ENCODE assay signal across 7 mouse cellular contexts in the genomic region with DNA sequence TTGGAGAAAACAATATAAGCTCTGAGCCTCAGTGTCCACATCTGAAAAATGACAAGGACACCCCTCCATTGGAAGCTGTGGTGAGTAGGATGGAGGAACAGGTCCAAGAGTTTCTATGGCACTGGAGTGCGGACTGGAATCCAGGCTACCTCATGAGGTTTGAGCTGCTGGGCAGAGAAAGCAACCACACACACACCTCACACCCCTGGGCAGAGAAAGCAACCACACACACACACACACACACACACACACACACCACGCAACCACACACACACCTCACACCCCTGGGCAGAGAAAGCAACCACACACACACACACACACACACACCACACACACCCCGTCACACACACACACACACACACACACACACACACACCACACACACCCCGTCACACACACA. TPM values are rescaled to one million over a fixed set of nuclear protein-coding genes. Genes with fewer than 3 reads are reported as not detected.
ATAC-seq and TF ChIP-seq lines count a peak whose summit lies in the region.
"Not testable (repeated sequence)": the region's sequence is repeated elsewhere in the genome, so short reads cannot be mapped to it uniquely, and the experiment has no call there.

No protein-coding gene starts in this region.

- 0 out of 2 replicates have a peak overlapping the region, but pooled peaks have one; percentile 22 for H3K9ac ChIP-seq in embryonic facial prominence, embryonic 15.5 days
- H3K9ac ChIP-seq in heart, embryonic 12.5 days, result peak overlapping the region; percentile 62
- H3K9ac ChIP-seq in intestine, embryonic 15.5 days; limb, embryonic 15.5 days: not testable (repeated sequence)

- not testable (repeated sequence) for TF ChIP-seq CTCF in bone marrow macrophage, adult 2 months (IDR thresholded peaks at IDR 0.05; ENCODE audit: low read depth, low read length); olfactory bulb, adult 2 months (IDR thresholded peaks at IDR 0.05; ENCODE audit: insufficient read depth, low read depth, low read length)

- not testable (repeated sequence) for TF ChIP-seq POLR2A in bone marrow macrophage, adult 2 months (IDR thresholded peaks at IDR 0.05; ENCODE audit: borderline replicate concordance, low read depth, low read length); olfactory bulb, adult 2 months (IDR thresholded peaks at IDR 0.05; ENCODE audit: insufficient read depth, low read depth, low read length)

- H3K27ac ChIP-seq in bone marrow macrophage, adult 2 months (ENCODE audit: insufficient read depth, low read depth, low read length), result peak overlapping the region; percentile 34; the same call in 1 of the 2 replicates
- peak overlapping the region; percentile 79 for H3K27ac ChIP-seq in embryonic facial prominence, embryonic 15.5 days (replicated peaks)
- H3K27ac ChIP-seq in heart, embryonic 12.5 days (ENCODE audit: poor library complexity, severe bottlenecking); intestine, embryonic 15.5 days: not testable (repeated sequence)
- peak overlapping the region; percentile 73 for H3K27ac ChIP-seq in limb, embryonic 15.5 days
- H3K27ac ChIP-seq in olfactory bulb, adult 2 months (ENCODE audit: insufficient read depth, low read depth, low read length), result peak overlapping the region; percentile 68

- H3K4me3 ChIP-seq in bone marrow macrophage, adult 2 months (ENCODE audit: insufficient read depth, low read length), result peak overlapping the region; percentile 62
- H3K4me3 ChIP-seq in embryonic facial prominence, embryonic 15.5 days (replicated peaks), result peak overlapping the region; percentile 85
- H3K4me3 ChIP-seq in heart, embryonic 12.5 days, result peak overlapping the region; percentile 71
- H3K4me3 ChIP-seq in intestine, embryonic 15.5 days (replicated peaks), result peak overlapping the region; percentile 81
- H3K4me3 ChIP-seq in limb, embryonic 15.5 days, result peak overlapping the region; percentile 81
- H3K4me3 ChIP-seq in megakaryocyte, embryonic 14.5 days (replicated peaks), result peak overlapping the region; percentile 95
- peak overlapping the region; percentile 42 for H3K4me3 ChIP-seq in olfactory bulb, adult 2 months (ENCODE audit: insufficient read depth, low read depth, low read length)

- ATAC-seq in embryonic facial prominence, embryonic 15.5 days (ENCODE audit: insufficient number of reproducible peaks, low FRiP score, low TSS enrichment, low read depth), result peak; percentile 11; the same call in 1 of the 2 replicates
- peak; percentile 16 for ATAC-seq in heart, embryonic 12.5 days (ENCODE audit: insufficient number of reproducible peaks, low FRiP score)
- peak; percentile 18 for ATAC-seq in intestine, embryonic 15.5 days
- ATAC-seq in limb, embryonic 15.5 days (ENCODE audit: insufficient number of reproducible peaks, low FRiP score, low TSS enrichment, low read depth), result peak; percentile 38

- 17% methylated on average over 3 of the region's 4 CpGs for WGBS in embryonic facial prominence, embryonic 15.5 days
- 39% methylated on average over 2 of the region's 4 CpGs for WGBS in heart, embryonic 12.5 days
- WGBS in intestine, embryonic 15.5 days, result 14% methylated on average over 2 of the region's 4 CpGs
- 5% methylated on average over 4 of the region's 4 CpGs for WGBS in limb, embryonic 15.5 days
- WGBS in olfactory bulb, adult 2 months, result 2% methylated on average over 4 of the region's 4 CpGs

- H3K9me3 ChIP-seq in embryonic facial prominence, embryonic 15.5 days (replicated peaks); heart, embryonic 12.5 days (replicated peaks); intestine, embryonic 15.5 days; limb, embryonic 15.5 days; megakaryocyte, embryonic 14.5 days: not testable (repeated sequence)

- peaks cover 22% of the 10 kb centered on the region for H3K36me3 ChIP-seq in embryonic facial prominence, embryonic 15.5 days
- H3K36me3 ChIP-seq in heart, embryonic 12.5 days, result peaks cover 28% of the 10 kb centered on the region
- H3K36me3 ChIP-seq in intestine, embryonic 15.5 days, result not testable (repeated sequence)
- peaks cover 26% of the 10 kb centered on the region for H3K36me3 ChIP-seq in limb, embryonic 15.5 days
- peaks cover 35% of the 10 kb centered on the region for H3K36me3 ChIP-seq in megakaryocyte, embryonic 14.5 days (replicated peaks; ENCODE audit: low read length)

- H3K4me2 ChIP-seq in embryonic facial prominence, embryonic 15.5 days (replicated peaks), result peak overlapping the region; percentile 72
- H3K4me2 ChIP-seq in heart, embryonic 12.5 days, result peak overlapping the region; percentile 77
- peak overlapping the region; percentile 74 for H3K4me2 ChIP-seq in intestine, embryonic 15.5 days (replicated peaks)
- peak overlapping the region; percentile 66 for H3K4me2 ChIP-seq in limb, embryonic 15.5 days

- H3K27me3 ChIP-seq in embryonic facial prominence, embryonic 15.5 days; heart, embryonic 12.5 days (replicated peaks); intestine, embryonic 15.5 days (replicated peaks); limb, embryonic 15.5 days; megakaryocyte, embryonic 14.5 days (replicated peaks): not testable (repeated sequence)

- H3K4me1 ChIP-seq in bone marrow macrophage, adult 2 months (ENCODE audit: control insufficient read depth, insufficient read depth, low read length), result peaks cover 38% of the 10 kb centered on the region
- H3K4me1 ChIP-seq in embryonic facial prominence, embryonic 15.5 days, result peaks cover 37% of the 10 kb centered on the region
- peaks cover 32% of the 10 kb centered on the region for H3K4me1 ChIP-seq in heart, embryonic 12.5 days (replicated peaks)
- peaks cover 18% of the 10 kb centered on the region for H3K4me1 ChIP-seq in intestine, embryonic 15.5 days (replicated peaks)
- H3K4me1 ChIP-seq in limb, embryonic 15.5 days, result peaks cover 21% of the 10 kb centered on the region
- H3K4me1 ChIP-seq in megakaryocyte, embryonic 14.5 days, result peaks cover 76% of the 10 kb centered on the region
- H3K4me1 ChIP-seq in olfactory bulb, adult 2 months (ENCODE audit: control insufficient read depth, insufficient read depth, low read length), result peaks cover 15% of the 10 kb centered on the region

RNA-seq across cellular contexts. Expression of a gene that starts 0.4 kb away (rescaled TPM):
- 75.1 and 75.6 TPM in 2 replicates for polyA plus RNA-seq in bone marrow macrophage, adult 2 months (2012; ENCODE audit: insufficient read depth, insufficient read length, missing spikeins)
- polyA plus RNA-seq in embryonic facial prominence, embryonic 15.5 days (2015; fragmentation: Nextera tagmentation; extraction: Ambion mirVana), result 98.5 and 100 TPM in 2 replicates
- 80.4 and 82.6 TPM in 2 replicates for polyA plus RNA-seq in heart, embryonic 12.5 days (2016; fragmentation: Nextera tagmentation; extraction: Ambion mirVana)
- polyA plus RNA-seq in intestine, embryonic 15.5 days (2015; fragmentation: Nextera tagmentation; extraction: Ambion mirVana), result 75.0 and 80.7 TPM in 2 replicates
- 95.5 and 97.7 TPM in 2 replicates for polyA plus RNA-seq in limb, embryonic 15.5 days (2015; fragmentation: Nextera tagmentation; extraction: Ambion mirVana)
- 293 and 434 TPM in 2 replicates for polyA plus RNA-seq in megakaryocyte, embryonic 14.5 days (2012; ENCODE audit: insufficient read depth, low replicate concordance)
- not detected in 2 replicates for polyA plus RNA-seq in olfactory bulb, adult 2 months (2012; ENCODE audit: insufficient read depth, insufficient read length, low replicate concordance, missing spikeins)

RNA-seq across cellular contexts. Expression of a gene that starts 14.3 kb away (rescaled TPM):
- polyA plus RNA-seq in bone marrow macrophage, adult 2 months (2012; ENCODE audit: insufficient read depth, insufficient read length, missing spikeins), result not detected in 2 replicates
- polyA plus RNA-seq in embryonic facial prominence, embryonic 15.5 days (2015; fragmentation: Nextera tagmentation; extraction: Ambion mirVana), result not detected in 2 replicates
- polyA plus RNA-seq in heart, embryonic 12.5 days (2016; fragmentation: Nextera tagmentation; extraction: Ambion mirVana), result not detected in 2 replicates
- not detected in 2 replicates for polyA plus RNA-seq in intestine, embryonic 15.5 days (2015; fragmentation: Nextera tagmentation; extraction: Ambion mirVana)
- polyA plus RNA-seq in limb, embryonic 15.5 days (2015; fragmentation: Nextera tagmentation; extraction: Ambion mirVana), result not detected in 2 replicates
- polyA plus RNA-seq in megakaryocyte, embryonic 14.5 days (2012; ENCODE audit: insufficient read depth, low replicate concordance), result not detected in 2 replicates
- polyA plus RNA-seq in olfactory bulb, adult 2 months (2012; ENCODE audit: insufficient read depth, insufficient read length, low replicate concordance, missing spikeins), result not detected in 2 replicates

RNA-seq across cellular contexts. Expression of a gene that starts 18.6 kb away (rescaled TPM):
- polyA plus RNA-seq in bone marrow macrophage, adult 2 months (2012; ENCODE audit: insufficient read depth, insufficient read length, missing spikeins), result not detected in 2 replicates
- polyA plus RNA-seq in embryonic facial prominence, embryonic 15.5 days (2015; fragmentation: Nextera tagmentation; extraction: Ambion mirVana), result 0.31 and 0.37 TPM in 2 replicates
- 0.13 TPM in 1 of 2 replicates, not detected in the other for polyA plus RNA-seq in heart, embryonic 12.5 days (2016; fragmentation: Nextera tagmentation; extraction: Ambion mirVana)
- polyA plus RNA-seq in intestine, embryonic 15.5 days (2015; fragmentation: Nextera tagmentation; extraction: Ambion mirVana), result 0.09 and 0.19 TPM in 2 replicates
- polyA plus RNA-seq in limb, embryonic 15.5 days (2015; fragmentation: Nextera tagmentation; extraction: Ambion mirVana), result 0.05 and 0.06 TPM in 2 replicates
- polyA plus RNA-seq in megakaryocyte, embryonic 14.5 days (2012; ENCODE audit: insufficient read depth, low replicate concordance), result 0.51 and 1.2 TPM in 2 replicates
- not detected in 2 replicates for polyA plus RNA-seq in olfactory bulb, adult 2 months (2012; ENCODE audit: insufficient read depth, insufficient read length, low replicate concordance, missing spikeins)

RNA-seq across cellular contexts. Expression of a gene that starts 23.2 kb away (rescaled TPM):
- polyA plus RNA-seq in bone marrow macrophage, adult 2 months (2012; ENCODE audit: insufficient read depth, insufficient read length, missing spikeins), result 276 and 314 TPM in 2 replicates
- 159 and 178 TPM in 2 replicates for polyA plus RNA-seq in embryonic facial prominence, embryonic 15.5 days (2015; fragmentation: Nextera tagmentation; extraction: Ambion mirVana)
- 115 and 122 TPM in 2 replicates for polyA plus RNA-seq in heart, embryonic 12.5 days (2016; fragmentation: Nextera tagmentation; extraction: Ambion mirVana)
- 207 and 214 TPM in 2 replicates for polyA plus RNA-seq in intestine, embryonic 15.5 days (2015; fragmentation: Nextera tagmentation; extraction: Ambion mirVana)
- polyA plus RNA-seq in limb, embryonic 15.5 days (2015; fragmentation: Nextera tagmentation; extraction: Ambion mirVana), result 169 and 170 TPM in 2 replicates
- 110 and 364 TPM in 2 replicates for polyA plus RNA-seq in megakaryocyte, embryonic 14.5 days (2012; ENCODE audit: insufficient read depth, low replicate concordance)
- not detected in 2 replicates for polyA plus RNA-seq in olfactory bulb, adult 2 months (2012; ENCODE audit: insufficient read depth, insufficient read length, low replicate concordance, missing spikeins)

RNA-seq across cellular contexts. Expression of a gene that starts 25.5 kb away (rescaled TPM):
- polyA plus RNA-seq in bone marrow macrophage, adult 2 months (2012; ENCODE audit: insufficient read depth, insufficient read length, missing spikeins), result 72.3 and 86.7 TPM in 2 replicates
- polyA plus RNA-seq in embryonic facial prominence, embryonic 15.5 days (2015; fragmentation: Nextera tagmentation; extraction: Ambion mirVana), result 9.7 and 10.8 TPM in 2 replicates
- 23.3 and 23.5 TPM in 2 replicates for polyA plus RNA-seq in heart, embryonic 12.5 days (2016; fragmentation: Nextera tagmentation; extraction: Ambion mirVana)
- 13.8 and 20.9 TPM in 2 replicates for polyA plus RNA-seq in intestine, embryonic 15.5 days (2015; fragmentation: Nextera tagmentation; extraction: Ambion mirVana)
- 5.6 and 6.2 TPM in 2 replicates for polyA plus RNA-seq in limb, embryonic 15.5 days (2015; fragmentation: Nextera tagmentation; extraction: Ambion mirVana)
- polyA plus RNA-seq in megakaryocyte, embryonic 14.5 days (2012; ENCODE audit: insufficient read depth, low replicate concordance), result 122 and 153 TPM in 2 replicates
- polyA plus RNA-seq in olfactory bulb, adult 2 months (2012; ENCODE audit: insufficient read depth, insufficient read length, low replicate concordance, missing spikeins), result not detected in 2 replicates

Comparison
In these comparisons a context has a peak if more than half of its experiments do, and no peak if none do; other contexts are left out.
1. H3K4me3 ChIP-seq: peak in every context shown above with its lines; median percentile 95 in megakaryocyte, embryonic 14.5 days; 85 in embryonic facial prominence, embryonic 15.5 days; 81 in intestine, embryonic 15.5 days; 81 in limb, embryonic 15.5 days; 71 in heart, embryonic 12.5 days; 62 in bone marrow macrophage, adult 2 months; 42 in olfactory bulb, adult 2 months.
2. RNA of a gene that starts 0.4 kb away (polyA plus RNA-seq): 293 to 434 TPM in megakaryocyte, embryonic 14.5 days, 98.5 to 100 TPM in embryonic facial prominence, embryonic 15.5 days, 95.5 to 97.7 TPM in limb, embryonic 15.5 days, 80.4 to 82.6 TPM in heart, embryonic 12.5 days, 75.1 to 75.6 TPM in bone marrow macrophage, adult 2 months and 75.0 to 80.7 TPM in intestine, embryonic 15.5 days; not detected in olfactory bulb, adult 2 months; every median in the first group is over 10 times any median in the second.
3. Peak in every context shown above with its lines, with median percentiles within 50 percentile points of each other: ATAC-seq and H3K4me2 ChIP-seq.